Mouse (Mus musculus) layer of hippocampus, adult 8-10 months (tissue): ENCODE data around the gene Cep152. TPM values are rescaled to one million over a fixed set of nuclear protein-coding genes. Genes with fewer than 3 reads are reported as not detected.

Source experiments
- DNase-seq, 2 experiments: peaks; one replicate each; pipeline ENCODE4 v3.0.0; 2022; ENCODE audit warnings: low spot score in 2 of 2
- total RNA-seq, 4 experiments: library from RNA; stranded (reverse); gene quantifications; 2 replicates each; pipeline ENCODE4 v1.2.4; 2022

The Cep152 gene
- total RNA-seq, 4 experiments from 2014 or later: 3.4 to 4.2 (median 3.9) TPM

DNA sequence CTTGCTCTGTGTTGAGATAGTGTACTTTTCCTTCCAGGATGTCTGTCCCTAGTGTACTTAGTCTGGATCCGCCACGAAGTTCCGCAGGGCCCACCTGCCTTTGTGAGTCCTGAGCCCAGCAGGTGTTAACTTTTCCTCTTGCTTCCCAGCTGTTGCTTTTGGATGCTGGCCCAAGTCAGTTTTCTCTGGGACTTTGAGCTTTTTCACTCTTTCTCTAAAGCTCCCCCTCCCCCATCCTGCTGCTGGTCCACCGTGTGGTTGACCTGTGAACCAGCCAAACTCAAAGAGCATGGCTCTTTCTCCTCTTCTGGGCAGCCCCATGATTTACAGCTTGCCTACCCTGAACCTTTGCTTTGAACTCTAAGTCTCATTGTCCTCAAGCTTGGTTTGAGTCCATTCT lies 1.6 kb upstream of the Cep152 start:
- DNase-seq: no peak

DNA sequence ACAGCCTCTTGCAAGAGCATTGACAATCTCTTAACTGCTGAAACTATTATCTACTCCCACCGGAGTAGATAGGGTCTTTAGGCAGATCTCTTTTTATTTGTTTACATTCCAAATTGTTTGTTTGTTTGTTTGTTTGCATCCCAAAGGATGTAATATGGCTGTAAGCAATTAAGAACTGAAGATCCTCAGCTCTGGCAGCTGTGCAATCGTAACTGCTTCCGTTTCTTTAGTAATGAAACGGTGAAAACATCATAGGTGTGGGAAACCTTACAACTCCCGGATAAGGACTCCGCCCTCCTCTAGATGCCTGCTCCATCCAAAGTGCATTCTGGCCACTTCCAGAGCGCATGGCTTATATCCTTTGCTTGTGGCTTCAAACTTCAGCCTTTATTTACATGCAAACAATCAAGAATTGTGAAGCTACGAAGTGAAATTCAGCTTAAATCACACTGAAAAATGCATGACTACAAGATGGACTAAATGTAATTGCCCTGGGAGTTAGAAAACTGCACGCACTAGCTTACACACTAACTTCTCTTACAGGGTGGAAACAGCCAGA lies 707 bp downstream of the Cep152 start:
- no peak for DNase-seq

DNA sequence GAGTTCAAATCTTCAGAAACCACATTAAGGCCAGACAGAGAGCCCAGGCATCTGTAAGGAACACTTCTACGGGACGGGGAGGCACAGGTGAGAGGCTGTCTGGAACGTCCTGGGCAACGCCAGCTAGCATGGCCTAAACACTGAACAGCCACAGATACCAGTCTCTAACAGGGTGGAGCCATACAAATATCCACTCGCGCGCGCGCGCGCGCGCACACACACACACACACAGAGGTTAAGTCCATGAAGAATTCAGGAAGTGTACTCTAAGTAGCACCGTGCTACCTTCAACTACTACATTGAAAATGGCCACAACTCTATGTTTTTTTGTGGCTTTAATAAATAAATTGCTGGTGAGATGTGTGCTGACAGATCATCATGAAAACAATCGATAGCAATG lies 1.7 kb downstream of the Cep152 start:
- no peak for DNase-seq

DNA sequence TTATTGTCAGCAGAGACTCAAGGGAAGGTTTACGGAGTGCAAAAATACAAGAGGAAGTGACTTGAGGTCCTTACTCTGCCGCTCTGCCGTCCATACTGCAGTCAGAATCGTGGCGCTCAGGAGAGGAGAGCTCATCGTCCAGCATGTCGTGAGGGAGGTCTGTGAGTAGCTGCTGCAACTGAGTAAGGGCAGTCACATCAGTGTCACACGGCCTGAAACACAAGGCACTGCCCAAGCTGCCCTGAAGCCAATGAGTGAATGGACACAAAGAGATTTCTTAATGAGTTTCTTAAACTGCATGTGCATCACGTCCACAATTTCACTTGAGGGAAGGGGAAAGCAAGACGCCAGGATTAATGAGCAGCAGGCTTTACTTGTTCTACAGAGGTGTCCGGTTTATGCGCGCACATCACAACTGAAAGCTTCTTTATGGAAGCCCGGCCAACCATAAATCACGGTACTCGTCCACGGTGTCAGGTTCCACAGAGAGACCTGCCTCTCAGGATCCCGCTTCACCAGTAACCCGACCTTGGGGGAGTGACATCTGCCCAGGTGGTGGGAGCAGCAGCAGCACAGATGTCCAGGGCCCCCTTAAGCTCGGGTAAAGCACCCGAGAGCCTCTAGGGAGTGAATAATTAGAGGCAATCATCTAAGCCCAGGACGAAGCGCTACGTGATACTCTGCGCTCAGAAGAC lies 4.6 kb downstream of the Cep152 start:
- no peak for DNase-seq

DNA sequence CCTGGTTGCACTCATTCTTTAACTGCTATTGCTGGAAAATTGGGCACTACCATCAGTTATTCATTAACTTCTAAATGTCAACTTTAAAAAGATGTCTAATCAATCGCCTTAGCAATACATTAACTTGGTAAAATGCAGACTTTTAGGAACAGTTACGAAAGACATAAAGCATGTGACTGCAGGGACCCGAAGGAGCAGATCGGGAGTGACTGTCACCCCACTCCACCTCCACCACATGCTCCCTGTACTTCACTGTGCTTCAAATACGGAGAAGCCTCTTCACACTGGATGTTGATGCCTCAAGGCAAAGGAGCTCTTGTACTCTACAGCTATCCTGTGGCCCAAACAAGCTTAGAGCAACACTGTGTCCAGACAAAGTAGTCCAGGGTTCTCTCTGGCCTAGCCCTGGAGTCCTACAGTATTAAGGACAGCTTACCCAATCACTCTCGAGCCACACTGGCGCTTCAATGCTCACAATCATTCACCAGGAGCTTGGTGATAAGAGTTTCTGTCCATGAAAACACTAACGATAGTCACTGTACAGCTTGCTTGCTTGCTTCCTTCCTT lies 9.0 kb downstream of the Cep152 start:
- DNase-seq: no peak

DNA sequence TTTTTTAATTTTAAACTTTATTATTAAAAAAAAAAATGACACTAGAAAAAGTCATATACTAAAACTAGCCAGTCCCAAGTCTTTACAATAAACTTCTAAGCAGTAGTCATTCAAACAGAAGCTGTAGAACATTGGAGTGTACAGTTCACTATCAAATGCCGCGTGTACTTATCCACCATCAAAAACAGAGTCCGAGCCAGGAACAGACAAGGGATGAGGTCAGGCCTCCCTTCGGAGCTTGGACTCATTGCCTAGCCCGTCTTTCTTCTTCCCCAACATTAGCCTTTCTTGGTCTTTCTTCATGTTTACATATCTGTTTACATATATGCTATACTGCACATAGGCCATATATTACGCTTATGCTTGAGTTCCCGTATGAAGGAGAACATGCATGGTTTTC lies 9.5 kb downstream of the Cep152 start:
- DNase-seq: no peak

DNA sequence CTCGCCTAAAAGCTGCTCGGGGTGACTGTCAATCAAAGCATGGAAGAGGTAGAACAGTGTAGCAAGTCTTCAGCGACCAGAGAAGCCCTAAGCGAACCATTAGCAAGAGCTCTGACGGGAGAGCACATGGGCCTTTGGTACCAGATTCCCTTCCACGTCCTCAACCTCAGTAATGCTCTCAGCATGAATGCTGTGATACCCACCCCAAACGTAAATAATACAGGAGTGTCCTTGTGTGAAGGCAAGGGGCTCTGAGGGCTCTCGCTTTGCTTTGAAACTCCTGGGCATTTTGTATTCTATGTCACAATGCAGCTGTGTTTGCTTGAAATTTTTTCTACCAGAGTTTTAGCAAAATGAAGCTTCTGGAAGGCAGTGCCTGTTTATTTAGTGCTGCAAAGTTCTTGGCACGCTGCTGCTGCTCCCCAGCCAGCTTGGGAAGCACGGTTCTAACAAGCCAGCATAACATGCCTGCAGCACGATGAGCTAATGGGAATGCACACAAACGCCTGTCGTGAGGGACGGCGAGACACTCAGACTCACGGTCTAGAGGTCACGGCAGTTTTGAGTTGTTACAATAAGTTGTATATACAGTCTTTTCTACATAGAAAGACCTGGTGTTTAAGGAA lies 18.6 kb downstream of the Cep152 start:
- DNase-seq: peak in 1 of 2 experiments; percentile 49

DNA sequence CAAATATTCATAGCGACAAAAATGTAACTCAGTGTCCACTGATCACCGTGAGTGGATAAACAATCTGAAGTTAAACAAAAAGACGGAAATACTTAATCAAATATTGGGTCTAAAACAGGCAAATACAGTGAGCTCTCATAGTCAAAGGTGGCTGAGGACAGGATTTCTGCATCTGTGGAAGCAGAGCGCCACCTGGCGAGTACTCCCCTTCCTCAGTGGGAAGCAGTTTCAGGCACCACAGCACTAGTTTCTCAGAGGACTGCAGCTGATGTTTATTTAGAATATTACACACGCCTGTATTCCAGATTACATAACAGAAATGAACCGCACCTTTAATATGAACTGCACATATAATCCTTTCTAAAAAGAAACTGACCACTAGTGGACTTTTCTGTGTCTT lies 20.3 kb downstream of the Cep152 start:
- peak in 1 of 2 experiments; percentile 45 for DNase-seq

DNA sequence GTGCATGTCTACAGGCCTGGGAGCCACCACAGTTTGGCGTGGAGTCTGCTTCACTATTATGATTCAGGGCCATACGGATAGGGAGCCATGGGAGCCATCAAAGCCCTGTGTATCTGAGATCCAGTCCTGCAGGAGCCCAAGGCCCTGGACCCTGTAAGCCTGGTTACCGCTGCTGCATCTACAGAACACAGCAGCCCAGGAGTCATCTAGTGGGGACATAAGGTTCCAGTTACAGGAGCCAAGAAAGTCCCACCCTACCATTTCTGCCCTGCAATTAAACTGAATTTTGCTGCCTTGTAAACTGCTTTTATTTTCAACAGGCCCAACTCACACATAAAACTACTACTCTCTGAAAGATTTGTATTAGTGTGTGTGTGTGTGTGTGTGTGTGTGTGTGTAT lies 21.9 kb downstream of the Cep152 start:
- DNase-seq: no peak

DNA sequence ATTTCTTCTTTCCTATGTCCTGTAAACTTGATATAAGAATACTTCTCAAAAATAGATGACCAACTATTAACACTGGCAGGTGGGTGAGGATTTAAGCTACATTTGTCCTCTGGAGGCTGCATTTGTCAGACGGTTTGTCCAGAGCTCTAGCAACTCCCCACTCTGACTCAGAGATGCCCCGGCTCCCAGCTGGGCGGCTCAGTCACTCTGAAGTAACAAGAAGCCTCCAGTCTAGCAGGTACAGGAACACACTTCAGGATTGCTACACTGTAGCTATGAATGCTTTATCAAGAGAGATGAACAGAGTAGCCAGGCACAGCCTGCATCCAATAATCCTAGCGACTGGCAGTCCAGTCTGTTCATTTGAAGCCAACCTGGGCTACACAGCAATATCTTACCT lies 26.0 kb downstream of the Cep152 start:
- no peak for DNase-seq

DNA sequence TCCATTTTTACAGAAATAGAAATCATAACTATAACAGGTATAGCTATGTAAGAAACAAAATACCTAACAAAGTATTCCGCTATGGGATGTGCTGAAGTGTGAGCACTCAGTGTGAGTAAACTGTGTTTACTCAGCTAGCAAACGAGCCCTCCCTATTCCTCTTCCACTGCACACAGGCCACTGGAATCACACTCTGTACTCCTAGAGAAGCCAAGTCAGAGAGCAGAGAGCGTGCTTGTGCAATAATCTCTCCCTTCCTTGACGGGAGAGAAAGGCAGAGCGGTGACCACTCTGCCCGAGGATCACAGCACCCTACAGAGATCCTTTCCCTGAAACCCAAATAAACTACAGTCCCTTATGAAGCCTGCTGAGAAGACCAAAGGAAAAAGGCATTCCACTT lies 26.7 kb downstream of the Cep152 start:
- no peak for DNase-seq

DNA sequence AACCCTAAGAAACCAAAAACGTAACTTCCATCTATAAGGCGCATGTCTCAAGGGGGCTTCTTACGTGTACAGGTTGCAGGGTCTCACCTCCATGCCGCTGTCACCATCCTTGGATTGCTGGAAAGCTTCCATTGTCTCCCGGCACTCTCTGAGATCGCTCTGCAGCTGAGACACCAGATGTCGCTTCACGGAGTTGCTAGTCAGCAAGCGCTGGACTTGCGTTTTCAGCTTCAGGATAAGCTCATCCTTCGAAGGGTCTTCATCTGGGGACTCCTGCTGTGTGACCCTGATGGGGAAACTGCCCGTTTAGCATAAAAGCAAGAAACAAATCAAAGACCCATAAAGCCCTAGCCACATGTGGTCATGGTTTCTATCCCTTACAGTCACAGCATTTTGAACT lies 30.1 kb downstream of the Cep152 start:
- no peak for DNase-seq

DNA sequence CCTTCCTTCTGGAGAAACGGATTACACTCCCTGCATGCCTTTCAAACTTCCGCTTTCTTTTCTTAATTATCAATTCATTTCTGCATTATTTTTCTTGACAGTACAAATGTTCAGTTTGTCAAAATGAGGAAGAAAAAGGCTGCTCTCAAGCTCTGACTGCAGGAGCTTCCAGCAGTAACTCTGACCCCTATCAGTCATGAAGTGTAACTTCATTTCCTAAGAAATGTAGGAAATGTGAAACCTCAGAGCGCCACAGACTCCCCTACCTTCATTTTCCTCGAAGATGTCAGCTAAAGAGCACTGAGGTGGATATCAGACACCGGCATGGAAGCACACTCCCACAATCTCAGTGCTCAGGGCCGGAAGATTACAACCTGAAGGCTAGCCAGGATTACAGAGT lies 30.8 kb downstream of the Cep152 start:
- DNase-seq: no peak

DNA sequence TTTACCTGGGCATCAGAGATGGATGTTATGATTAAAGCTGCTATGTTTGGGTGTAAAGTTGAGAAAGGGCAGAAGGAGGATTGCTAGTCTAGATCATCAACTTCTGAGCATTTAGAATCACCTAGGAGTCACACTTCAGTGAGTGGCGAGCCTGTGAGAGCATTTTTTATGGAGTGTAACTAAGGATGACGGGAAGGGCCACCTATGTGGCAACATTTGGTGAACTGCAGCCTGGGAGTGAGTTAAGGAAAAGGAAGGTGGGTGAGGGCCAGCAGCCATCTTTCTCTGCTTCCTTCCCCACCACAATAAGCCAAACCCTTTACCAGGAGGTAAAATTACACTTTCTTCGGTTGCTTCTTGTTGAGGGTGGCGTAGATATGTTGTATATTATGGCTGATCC lies 33.0 kb downstream of the Cep152 start:
- no peak for DNase-seq

DNA sequence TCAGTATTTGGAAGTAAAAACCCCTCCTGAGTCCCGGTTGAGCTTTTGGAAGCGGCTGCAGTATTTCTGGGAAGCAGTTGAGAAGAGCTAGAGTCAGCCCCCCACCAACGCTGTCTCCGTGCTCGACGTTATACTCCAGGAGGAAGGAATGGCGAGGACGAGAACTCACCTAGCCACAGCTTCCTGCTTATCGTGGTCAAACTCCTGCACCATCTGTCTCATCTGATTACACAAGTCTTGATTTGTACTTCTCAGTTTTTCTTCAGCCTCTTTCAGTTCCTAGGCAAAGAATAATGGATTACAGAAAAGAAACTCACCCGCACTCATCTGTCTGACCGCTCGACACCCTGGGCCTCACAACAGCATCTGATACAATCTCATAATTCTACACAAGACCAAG lies 35.6 kb downstream of the Cep152 start:
- no peak for DNase-seq

DNA sequence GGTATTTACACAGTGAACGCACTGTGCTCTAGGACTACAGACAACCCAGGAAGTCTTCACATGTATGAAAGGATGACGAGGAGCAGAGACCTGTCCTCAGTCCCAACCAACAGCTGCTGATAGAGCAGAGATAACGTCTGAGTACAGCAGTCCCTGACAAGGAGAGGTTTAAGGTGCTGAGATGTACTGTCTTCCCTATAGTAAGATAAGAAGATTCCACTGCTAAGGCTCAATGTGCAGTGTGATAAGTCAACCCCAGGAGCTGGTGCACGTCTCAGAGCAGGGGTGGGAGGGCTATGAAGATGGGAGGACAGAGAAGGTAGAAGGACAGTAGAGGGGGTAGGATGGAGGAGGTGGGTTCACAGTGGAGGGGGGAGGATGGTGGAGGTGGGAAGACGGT lies 43.8 kb downstream of the Cep152 start:
- peak in 1 of 2 experiments; percentile 23 for DNase-seq

DNA sequence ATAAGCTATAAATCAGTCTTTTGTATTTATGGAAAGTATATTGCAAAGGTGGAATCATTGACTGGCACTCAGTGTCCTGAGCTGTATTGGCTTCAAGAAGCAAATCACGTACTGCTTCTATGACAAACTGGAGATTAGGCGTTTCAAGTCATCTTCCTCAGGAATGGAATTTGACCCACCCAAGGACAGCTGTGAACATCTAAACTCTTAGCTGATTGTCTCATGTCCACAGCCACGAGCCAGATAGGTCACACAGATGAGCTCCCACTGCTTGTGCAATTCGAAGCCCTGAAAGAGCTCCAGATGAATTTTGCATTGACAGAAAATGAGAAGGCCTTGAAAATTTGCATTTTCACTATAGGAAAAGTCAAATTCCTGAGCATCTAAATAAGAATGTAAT lies 47.2 kb downstream of the Cep152 start:
- no peak for DNase-seq

DNA sequence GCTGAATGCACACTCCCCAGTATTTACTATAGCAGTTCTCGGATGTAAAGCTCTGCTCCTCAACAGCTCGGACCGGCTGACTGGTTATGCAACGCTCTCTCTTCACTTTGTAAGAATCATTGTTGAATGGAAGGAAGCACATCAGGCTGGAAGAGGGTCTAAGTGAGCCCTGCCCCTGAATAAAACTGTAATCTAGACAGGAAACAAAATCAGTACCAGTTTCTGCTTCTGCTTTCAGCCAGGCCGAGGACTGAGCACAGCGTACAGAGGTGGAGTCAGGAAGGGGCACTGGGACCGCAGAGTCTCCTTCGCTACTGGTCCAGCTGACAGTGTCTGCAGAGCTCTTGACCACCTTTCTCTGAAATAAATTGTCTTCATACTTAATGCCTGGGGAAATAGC lies 48.4 kb downstream of the Cep152 start:
- DNase-seq: no peak

DNA sequence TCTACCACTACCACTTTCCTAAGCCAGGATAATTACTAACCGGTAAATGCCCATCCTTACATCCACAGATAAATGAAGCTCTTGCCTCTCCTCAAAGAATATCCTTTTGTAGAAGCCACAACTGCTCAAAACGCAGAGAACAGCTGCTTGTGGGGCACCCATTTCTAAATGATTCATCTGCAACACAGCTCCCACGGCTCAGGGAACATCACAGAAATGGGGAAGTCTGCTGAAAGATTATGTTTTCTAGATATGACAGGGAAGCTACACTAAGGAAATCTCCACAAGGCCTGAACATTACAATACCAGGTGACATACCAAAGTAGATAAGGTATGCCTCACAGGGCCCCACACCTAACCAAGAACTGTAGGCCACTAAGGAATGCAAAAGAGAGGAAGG lies 49.1 kb downstream of the Cep152 start:
- DNase-seq: no peak

DNA sequence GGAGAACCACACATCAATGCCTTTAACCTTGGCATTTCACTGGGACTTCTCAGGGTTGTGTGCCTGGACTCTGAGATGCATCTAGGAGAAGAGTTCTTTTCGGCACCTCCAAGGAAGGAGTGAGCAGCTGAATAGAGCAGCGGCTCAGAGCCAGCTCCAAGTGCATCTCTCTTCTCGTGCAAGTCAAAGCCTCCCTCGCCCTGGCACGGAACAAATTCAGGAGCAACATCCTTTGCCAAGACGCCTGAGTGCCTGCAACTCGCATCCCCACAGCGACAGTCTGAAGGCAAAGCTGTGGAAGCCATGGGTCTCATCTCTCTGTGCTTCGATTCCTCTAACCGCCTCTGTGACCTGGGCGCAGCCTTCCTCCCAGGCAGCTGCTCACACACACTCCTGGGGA lies 61.0 kb downstream of the Cep152 start:
- DNase-seq: no peak

DNA sequence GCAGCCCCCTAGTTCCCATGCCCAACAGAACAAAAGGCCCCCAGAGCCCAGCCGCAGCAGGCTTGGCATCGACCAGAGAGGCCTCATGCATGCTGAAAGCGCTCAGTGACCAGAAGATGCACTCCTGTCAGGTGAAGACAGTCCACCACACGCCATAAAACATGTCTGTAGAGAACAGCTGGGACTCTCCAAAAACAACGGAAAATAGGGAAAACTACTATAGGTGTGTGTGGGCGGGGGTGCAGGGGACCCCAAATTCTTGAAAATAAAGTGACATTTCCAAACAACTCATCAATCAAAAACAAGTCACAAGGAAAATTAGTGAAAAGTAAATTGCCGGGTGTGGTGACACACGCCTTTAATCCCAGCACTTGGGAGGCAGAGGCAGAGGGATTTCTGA lies 62.5 kb downstream of the Cep152 start:
- DNase-seq: no peak

DNA sequence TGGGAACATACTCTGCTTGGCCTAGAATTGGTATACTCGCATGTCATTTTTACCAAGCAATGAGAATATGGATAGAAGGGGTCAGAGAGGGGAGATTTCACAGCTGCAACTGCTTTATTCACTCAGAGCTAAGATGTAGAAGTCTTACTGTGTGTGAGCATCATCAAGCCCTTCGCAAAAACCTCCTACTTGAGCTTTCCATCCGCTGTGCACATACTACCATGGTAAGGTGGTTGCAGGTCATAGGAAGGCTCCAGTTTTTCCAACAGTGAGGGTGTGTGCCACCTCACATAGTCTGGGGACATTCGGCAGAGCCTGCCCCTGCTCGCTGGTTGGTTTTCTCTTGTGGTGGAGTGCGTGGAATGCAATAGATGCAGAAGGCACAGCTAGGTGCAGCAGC lies 64.9 kb downstream of the Cep152 start:
- no peak for DNase-seq
